In genomic region chr10:60246519-60246918, GRCm38 (mm10) we compare ENCODE assay signal across 8 mouse cellular contexts. TPM values are rescaled to one million over a fixed set of nuclear protein-coding genes. Genes with fewer than 3 reads are reported as not detected.
A peak's percentile ranks its signal among the peaks of the same experiment; 100 is the strongest.
DNase-seq lines count a peak whose midpoint lies in the region; ATAC-seq and TF ChIP-seq lines count a peak whose summit lies in the region.

No protein-coding gene starts in this region.

- H3K36me3 ChIP-seq in limb, embryonic 14.5 days (ENCODE audit: control insufficient read depth, insufficient read depth, low read length), result no peaks in the 10 kb centered on the region

- H3K4me2 ChIP-seq in limb, embryonic 14.5 days (replicated peaks; ENCODE audit: low read depth, low read length, severe bottlenecking), result no peak overlapping the region

- H3K27me3 ChIP-seq in limb, embryonic 14.5 days (ENCODE audit: control insufficient read depth, insufficient read depth, low read length), result no peaks in the 10 kb centered on the region

- 33% methylated on average over 5 of the region's 5 CpGs for WGBS in limb, embryonic 14.5 days

- H3K27ac ChIP-seq in limb, embryonic 14.5 days (replicated peaks; ENCODE audit: low read depth, low read length), result no peak overlapping the region

- TF ChIP-seq POLR2A in limb, embryonic 14.5 days (IDR thresholded peaks at IDR 0.05; ENCODE audit: borderline replicate concordance, extremely low read depth, insufficient read depth, insufficient read length), result no peak

- H3K9me3 ChIP-seq in limb, embryonic 14.5 days (ENCODE audit: control insufficient read depth, low read length), result no peaks in the 10 kb centered on the region

- H3K4me3 ChIP-seq in limb, embryonic 14.5 days (replicated peaks; ENCODE audit: low read length), result no peak overlapping the region

- no peak overlapping the region for H3K9ac ChIP-seq in limb, embryonic 14.5 days (ENCODE audit: low read depth, low read length, severe bottlenecking)

- no peak for ATAC-seq in limb, embryonic 14.5 days (ENCODE audit: low FRiP score, low read depth)
- ATAC-seq in neutrophil, adult 5-6 weeks (ENCODE audit: extremely low read depth, insufficient number of reproducible peaks, low FRiP score, poor library complexity, severe bottlenecking), result peak; percentile 60

- DNase-seq in urinary bladder, postnatal 36 days (ENCODE audit: low spot score in 2 of 2), result peak; percentile 25 to 30
- DNase-seq in urinary bladder, postnatal 4 days (ENCODE audit: low spot score in 2 of 2), result no peak
- peak; percentile 76 for DNase-seq in adrenal gland, postnatal 10 days
- peak; percentile 55 for DNase-seq in embryo, embryonic 9.5 days (ENCODE audit: extremely low spot score)
- peak; percentile 84 for DNase-seq in induced T-regulatory cell, adult 2 months (ENCODE audit: low read depth)
- peak; percentile 35 for DNase-seq in limb, embryonic 14.5 days (ENCODE audit: low spot score)
- DNase-seq in Muller cell, postnatal 12 days (ENCODE audit: inconsistent ontology term), result no peak

- H3K4me1 ChIP-seq in limb, embryonic 14.5 days (ENCODE audit: control insufficient read depth, insufficient read depth, low read length), result no peaks in the 10 kb centered on the region

RNA-seq across cellular contexts. Expression of gene Chst3, which starts 27.5 kb away (rescaled TPM):
- 1 to 10 TPM; 2.8 to 3.0 TPM for total RNA-seq in adrenal gland, postnatal 10 days (2021)
- polyA plus RNA-seq in limb, embryonic 14.5 days (2012; rRNA removed), result 7.7 and 9.7 TPM in 2 replicates
- 2.0 TPM in 2 replicates for polyA plus RNA-seq in limb, embryonic 14.5 days (2014; fragmentation: Nextera tagmentation; extraction: Ambion mirVana)
- total RNA-seq in neutrophil, adult 5-6 weeks (2017), result 135 TPM in 2 replicates

RNA-seq across cellular contexts. Expression of gene Psap, which starts 30.9 kb away (rescaled TPM):
- total RNA-seq in adrenal gland, postnatal 10 days (2021), result 100 to 1,000 TPM; 882 to 922 TPM
- 648 and 665 TPM in 2 replicates for polyA plus RNA-seq in limb, embryonic 14.5 days (2012; rRNA removed)
- 121 and 125 TPM in 2 replicates for polyA plus RNA-seq in limb, embryonic 14.5 days (2014; fragmentation: Nextera tagmentation; extraction: Ambion mirVana)
- total RNA-seq in neutrophil, adult 5-6 weeks (2017), result 675 and 698 TPM in 2 replicates

Comparison
In these comparisons a context has a peak if more than half of its experiments do, and no peak if none do; other contexts are left out.
1. DNase-seq: peak in urinary bladder, postnatal 36 days (2 of 2), adrenal gland, postnatal 10 days (single experiment), embryo, embryonic 9.5 days (single experiment), induced T-regulatory cell, adult 2 months (single experiment) and limb, embryonic 14.5 days (single experiment); none in urinary bladder, postnatal 4 days (0 of 2) and Muller cell, postnatal 12 days (single experiment).
2. RNA of gene Chst3, which starts 27.5 kb away (total RNA-seq): 135 TPM in neutrophil, adult 5-6 weeks; 2.8 to 3.0 TPM in adrenal gland, postnatal 10 days; every median in the first group is over 10 times any median in the second.